Mouse (Mus musculus) left cerebral cortex, adult 2 months (tissue): ENCODE measurements at regions not wholly inside any gene's neighbourhood (a gene's known extent, or its start where the extent isn't known, plus 50 kb on each side); places are given as distances from the start of the nearest gene placed in this dataset.

Source experiments
- DNase-seq, 2 experiments: peaks; one replicate each; pipeline ENCODE4 v3.0.0; 2021 to 2022; ENCODE audit warnings: low spot score in 2 of 2, mixed read lengths in 1 of 2; ENCODE audit errors: extremely low spot score in 1 of 2
- H3K27ac ChIP-seq: fragments of 200-600 bp; 2 replicates; pipeline ENCODE4 v1.8.1; 2022
- H3K4me3 ChIP-seq: fragments of 200-600 bp; 2 replicates; pipeline ENCODE4 v1.8.1; 2022
- CTCF ChIP-seq: fragments of 200-600 bp; IDR thresholded peaks from 2 replicates; pipeline ENCODE4 v1.8.1; 2022; ENCODE audit warnings: antibody characterized with exemption, mild to moderate bottlenecking, moderate library complexity
- intact Hi-C: fragments of 180-260 bp; cut with DNase I; formaldehyde crosslinking; loops from one replicate; pipeline ENCODE4 v1.15.1; 2025

DNA sequence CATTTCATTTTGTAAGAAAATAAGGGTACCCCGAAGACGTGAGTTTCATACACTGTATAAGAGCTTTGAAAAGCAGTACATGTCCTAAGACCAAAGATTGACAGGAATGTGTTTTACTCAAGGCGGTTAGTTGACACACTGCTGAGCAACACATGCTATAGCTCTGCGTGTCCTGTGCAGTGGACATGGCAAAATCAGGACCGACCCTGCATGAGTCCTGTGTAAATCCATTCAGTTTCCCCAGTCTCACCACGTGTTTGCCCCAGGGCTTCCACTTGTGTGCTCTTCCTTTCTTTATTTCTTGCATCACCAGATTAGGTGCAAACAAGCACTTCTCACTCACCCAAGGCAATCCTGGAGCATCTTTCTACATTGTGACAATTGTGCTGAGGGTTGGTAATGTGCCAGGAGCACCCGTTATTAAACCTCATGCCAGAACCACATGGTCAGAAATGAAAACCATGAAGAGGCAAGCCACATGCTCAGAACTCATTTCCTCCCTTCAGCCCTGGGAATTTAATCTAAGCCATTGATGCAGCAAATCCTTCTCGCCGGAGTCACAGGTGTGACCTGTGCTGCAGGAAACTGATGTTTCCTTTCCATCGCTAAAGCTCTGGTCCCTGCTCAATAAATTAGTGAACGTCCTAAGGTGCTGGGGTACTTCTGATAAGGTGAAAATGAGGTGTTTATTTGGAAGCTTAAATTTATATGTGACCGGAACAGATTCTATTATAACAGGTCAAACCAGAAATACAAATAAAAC, 261.2 kb upstream of the Zwint start:
- intact Hi-C loops, result loop anchor here (5.0 kb wide), 1 partner anchor 911 kb away; no protein-coding TSS in a partner anchor
- no peak overlapping the region for H3K27ac ChIP-seq
- no peak for TF ChIP-seq CTCF
- no peak for DNase-seq
- no peak overlapping the region for H3K4me3 ChIP-seq

DNA sequence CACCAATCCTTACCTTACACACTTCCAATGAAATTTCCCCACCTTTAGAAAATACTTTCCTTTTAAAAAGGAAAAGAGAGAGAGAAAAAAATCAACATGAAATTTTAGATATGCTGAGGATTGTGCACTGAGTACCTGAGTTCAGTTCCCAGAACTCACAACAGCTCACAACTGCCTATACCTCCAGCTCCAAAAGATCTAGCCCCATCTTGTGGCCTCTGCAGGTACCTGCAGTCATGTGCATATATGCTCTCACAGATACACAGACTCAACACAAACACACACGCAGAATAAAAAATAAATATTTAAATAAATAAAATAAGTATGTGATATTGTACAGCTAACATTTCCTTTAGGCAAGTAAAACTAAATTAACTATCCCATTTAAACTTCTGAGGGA, 260.3 kb upstream of the Zwint start:
- Histone ChIP-seq H3K4me3 (no peak overlapping the region), H3K27ac (no peak overlapping the region)
- TF ChIP-seq CTCF, result no peak; the same call in 1 of the 2 replicates
- intact Hi-C loops, result loop anchor here (5.0 kb wide), 1 partner anchor 912 kb away; no protein-coding TSS in a partner anchor
- no peak for DNase-seq

DNA sequence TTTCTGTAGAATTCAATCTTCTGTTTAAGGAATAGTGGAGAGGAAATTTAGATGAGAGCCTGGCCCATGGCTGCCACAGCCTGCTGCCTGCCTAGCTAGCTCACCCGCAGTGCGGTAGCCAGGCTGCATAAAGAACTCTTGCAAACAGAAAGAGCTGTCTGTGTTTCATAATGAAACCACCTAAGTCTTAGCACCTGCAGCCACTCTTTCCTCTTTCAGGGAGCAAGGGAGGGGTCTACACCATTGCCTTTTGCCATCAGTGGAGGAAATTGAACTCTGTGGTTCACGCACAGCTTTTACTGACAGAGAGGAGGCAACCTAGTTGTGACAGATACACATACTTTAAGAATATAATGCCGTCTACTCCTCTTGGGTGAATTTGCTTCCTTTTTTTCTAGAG, 251.4 kb upstream of the Zwint start:
- no peak overlapping the region for H3K27ac ChIP-seq
- DNase-seq, result no peak
- no peak overlapping the region for H3K4me3 ChIP-seq
- intact Hi-C loops, result no loop called here
- no peak for TF ChIP-seq CTCF

DNA sequence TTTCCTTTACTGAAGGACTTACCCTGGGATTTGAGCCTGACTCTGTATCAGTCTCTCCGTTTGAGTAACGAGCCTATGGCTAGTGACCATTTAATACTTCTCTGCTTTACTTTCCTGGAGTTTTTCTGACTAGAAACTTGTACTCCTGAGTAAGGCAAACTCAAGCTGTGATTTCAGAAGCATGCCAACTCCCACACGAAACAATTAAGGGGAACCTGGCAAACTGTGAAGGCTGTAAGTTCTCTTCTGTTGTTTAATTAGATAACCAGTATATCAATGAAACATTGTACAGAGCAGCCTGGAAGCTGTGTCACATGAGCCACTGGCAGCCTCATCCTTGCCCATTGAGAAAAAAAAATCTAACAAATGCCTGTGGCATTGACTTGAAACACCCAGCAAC, 244.3 kb upstream of the Zwint start:
- TF ChIP-seq CTCF, result no peak
- no peak overlapping the region for H3K4me3 ChIP-seq
- DNase-seq, result no peak
- H3K27ac ChIP-seq, result no peak overlapping the region
- intact Hi-C loops, result no loop called here

DNA sequence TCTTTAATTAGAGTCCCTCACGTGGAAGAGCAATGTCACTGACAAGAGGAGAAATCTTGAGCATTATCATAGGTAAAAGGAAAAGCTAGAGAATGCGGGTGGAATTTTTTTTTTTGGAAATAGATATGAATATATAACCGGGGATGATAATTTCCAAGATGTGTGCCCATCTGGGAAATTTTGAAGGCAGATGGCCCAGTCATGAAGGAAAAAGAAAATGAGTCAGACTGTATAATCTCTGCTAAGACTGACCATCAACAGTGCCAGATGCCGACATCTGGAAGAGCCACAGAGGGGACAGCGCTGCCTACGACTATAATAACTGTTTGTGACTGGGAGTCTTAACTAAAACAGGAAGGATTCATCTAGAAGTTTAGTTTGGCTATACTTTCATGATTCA, 243.0 kb upstream of the Zwint start:
- no peak for DNase-seq
- no peak for TF ChIP-seq CTCF
- intact Hi-C loops, result no loop called here
- Histone ChIP-seq H3K4me3 (no peak overlapping the region), H3K27ac (no peak overlapping the region)

DNA sequence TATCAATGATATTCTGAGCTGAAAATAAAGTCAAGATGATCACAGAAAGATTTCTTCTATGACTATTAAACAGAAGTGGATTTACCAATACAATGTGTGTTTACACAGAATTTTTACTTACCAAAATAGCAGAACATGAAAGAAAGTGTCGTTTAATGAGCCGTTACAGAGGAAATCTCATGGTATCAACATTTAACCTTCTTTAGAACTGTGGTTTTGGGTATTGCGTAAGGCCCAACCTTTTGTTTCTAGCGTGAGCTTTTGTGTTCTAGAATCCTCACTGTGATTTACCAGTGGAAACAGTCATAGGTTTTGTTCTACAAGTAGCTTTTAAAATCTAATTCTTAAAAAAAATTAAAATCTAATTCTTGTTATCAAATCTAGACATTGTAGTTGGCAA, 200.0 kb upstream of the Zwint start:
- H3K27ac ChIP-seq, result no peak overlapping the region
- DNase-seq, result no peak
- intact Hi-C loops, result no loop called here
- no peak for TF ChIP-seq CTCF
- H3K4me3 ChIP-seq, result no peak overlapping the region

DNA sequence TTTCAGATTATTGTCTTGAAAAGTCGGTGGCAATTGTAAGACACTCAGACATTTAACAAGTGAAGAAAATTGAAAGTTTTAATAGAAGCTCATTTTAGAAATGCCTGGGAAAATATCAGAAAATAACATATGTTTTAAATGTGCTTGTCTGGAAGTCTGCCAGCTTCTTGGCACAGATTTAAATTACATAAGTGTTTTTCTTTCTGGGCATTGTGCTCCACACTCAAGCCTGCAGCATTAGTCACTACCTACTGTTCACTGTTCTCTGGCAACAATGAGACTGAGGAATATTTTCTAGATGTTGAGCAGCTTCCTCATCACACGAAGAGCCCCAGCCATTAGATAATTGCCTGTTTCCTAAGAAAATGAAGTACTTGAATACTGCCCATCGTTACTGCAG, 170.3 kb upstream of the Zwint start:
- peak overlapping the region; percentile 63 for H3K27ac ChIP-seq
- intact Hi-C loops, result loop anchor here (5.0 kb wide), 1 partner anchor 183 kb away; no protein-coding TSS in a partner anchor
- DNase-seq, result peak; percentile 20 to 34

DNA sequence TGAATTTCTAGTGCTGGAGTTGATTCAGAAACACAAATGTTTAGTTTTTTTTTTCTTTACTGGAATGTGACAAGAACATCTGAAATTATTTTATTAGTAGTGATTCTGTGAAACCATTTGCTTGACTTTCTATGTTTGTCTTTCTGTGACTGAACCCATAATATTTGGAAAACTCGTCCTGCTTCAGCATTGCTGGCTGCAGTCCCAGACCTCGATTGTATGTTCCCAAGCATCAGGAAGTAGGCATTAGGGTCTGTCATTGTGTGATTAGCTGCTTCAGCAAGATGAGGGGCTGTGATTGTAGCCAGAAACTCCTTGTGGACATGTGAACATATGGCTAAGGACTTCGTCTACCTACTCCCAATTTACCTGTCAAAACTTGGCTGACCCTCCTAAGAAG, 122.2 kb upstream of the Zwint start:
- TF ChIP-seq CTCF, result no peak
- Histone ChIP-seq H3K27ac (no peak overlapping the region), H3K4me3 (no peak overlapping the region)
- intact Hi-C loops, result no loop called here
- DNase-seq, result no peak

More for the DNA sequence above, 170.3 kb upstream of the Zwint start:
- no peak for TF ChIP-seq CTCF
- H3K4me3 ChIP-seq, result no peak overlapping the region

DNA sequence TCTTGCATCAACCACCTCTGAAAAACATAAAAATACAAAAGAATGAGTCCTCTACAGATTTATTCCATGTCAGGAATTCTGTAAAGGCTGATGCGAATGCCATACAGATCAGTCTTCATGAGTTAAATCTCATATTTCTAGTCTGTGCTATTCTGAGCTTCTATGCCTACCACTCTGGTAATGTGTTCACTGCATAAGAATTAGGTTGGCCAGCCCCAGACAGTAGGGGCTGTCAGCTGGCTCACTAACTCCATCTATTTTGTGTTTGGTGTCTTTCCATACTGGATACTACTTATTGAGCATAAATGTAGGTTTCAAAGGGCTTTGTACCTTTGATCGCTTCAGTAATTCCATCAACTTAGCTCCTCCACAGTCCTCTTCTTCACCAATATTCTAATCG, 121.2 kb upstream of the Zwint start:
- no peak for DNase-seq
- no peak for TF ChIP-seq CTCF
- Histone ChIP-seq H3K27ac (no peak overlapping the region), H3K4me3 (no peak overlapping the region)
- intact Hi-C loops, result no loop called here

DNA sequence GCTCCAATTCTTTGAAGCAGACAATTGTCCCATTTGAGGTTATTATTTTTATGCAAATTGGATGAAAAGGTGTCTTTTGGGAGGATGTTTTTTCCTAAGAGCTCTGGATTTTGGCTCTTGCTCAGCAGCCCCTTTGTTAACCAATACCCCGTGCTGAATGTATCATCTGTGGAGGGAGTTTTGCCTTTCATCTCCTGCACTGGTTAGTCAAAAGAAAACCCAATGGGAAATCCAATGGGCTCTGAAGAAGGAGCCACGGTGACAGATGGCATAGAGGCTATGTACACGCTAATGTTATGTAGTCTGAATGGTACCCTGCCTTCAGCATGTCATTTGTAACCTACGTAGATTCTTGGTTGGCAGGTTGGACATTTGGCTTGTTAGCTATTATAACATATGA, 120.8 kb upstream of the Zwint start:
- Histone ChIP-seq H3K27ac (no peak overlapping the region), H3K4me3 (no peak overlapping the region)
- DNase-seq, result no peak
- TF ChIP-seq CTCF, result no peak
- intact Hi-C loops, result no loop called here

DNA sequence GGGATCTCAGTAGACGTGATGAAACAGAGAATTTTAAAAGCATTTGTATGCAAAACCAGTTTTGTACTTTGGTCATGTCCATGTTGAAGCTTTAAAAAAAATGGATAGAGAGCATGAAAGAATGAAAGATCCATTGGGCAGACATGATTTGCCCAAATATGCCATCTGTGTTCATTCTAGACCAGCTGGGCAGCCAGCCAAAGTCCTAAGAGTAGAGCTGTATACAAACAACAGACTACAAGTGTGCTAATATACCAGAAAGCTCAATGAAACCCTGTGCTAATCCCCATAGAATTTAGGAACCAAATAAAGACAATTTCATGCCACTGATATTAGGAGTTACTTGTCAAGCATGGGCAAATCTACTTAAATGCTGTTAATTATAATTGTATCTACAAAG, 105.1 kb upstream of the Zwint start:
- DNase-seq, result no peak
- H3K4me3 ChIP-seq, result no peak overlapping the region
- no peak for TF ChIP-seq CTCF
- intact Hi-C loops, result no loop called here
- H3K27ac ChIP-seq, result no peak overlapping the region

DNA sequence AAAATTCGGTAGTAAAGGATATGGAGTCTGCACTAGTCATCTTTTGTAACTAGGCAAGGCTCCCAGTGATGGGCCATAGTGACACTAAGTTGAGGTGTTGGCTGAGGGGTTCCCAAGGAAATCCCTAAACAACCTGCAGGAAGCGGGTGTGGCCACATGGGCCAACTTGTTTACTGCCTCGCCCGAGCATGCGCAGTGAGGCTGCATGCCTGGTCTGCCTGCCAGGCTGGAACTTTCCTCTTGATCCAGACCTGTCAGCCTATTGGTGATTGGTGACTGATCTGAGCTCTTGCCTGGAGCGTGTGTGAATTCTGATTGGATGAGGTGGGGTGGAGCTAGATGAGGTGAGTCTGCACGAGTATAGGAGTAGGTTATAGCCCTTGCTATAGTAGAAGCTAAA, 103.1 kb upstream of the Zwint start:
- no peak for DNase-seq
- intact Hi-C loops, result no loop called here
- no peak for TF ChIP-seq CTCF
- no peak overlapping the region for H3K4me3 ChIP-seq
- H3K27ac ChIP-seq, result no peak overlapping the region

DNA sequence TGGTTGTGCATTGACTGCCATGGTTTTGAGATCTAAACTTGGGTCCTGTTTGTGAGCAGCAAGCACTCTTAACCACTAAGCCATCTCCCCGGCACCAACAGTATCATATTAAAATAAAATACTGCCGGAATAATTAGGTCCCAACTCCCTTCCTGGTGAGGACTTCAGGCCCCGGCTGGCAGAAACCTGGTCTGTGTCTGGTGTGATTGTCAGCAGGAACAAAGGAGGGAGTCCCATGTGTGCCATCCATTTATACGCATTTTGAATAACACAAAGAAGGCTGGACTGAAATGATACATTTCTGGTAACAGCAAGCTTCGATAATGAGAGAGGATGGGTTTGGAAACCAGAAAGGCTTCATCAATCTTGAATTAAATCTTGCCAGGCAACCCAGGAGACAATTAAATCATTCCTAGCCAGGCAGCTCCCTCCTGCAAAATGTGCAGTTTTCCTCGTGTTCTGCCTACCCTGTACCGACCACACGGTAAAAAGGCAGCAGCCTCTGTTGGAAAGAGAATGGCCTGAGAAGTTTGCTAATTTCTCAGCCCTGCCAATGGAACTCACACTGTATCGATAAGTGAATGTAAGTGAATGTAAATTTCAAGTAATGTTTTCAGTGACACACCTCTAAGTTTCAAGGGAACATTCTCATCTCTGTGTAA, 80.5 kb upstream of the Zwint start:
- DNase-seq, result no peak
- intact Hi-C loops, result no loop called here
- Histone ChIP-seq H3K27ac (no peak overlapping the region), H3K4me3 (no peak overlapping the region)
- TF ChIP-seq CTCF, result no peak
